Mouse (Mus musculus) heart, adult 2 months (tissue): Measurements from ENCODE around the gene Atrip. TPM values are rescaled to one million over a fixed set of nuclear protein-coding genes. Genes with fewer than 3 reads are reported as not detected.

ENCODE experiments used
- DNase-seq, 2 experiments: peaks; one replicate each; pipeline ENCODE4 v3.0.0; 2021
- H3K27ac ChIP-seq: fragments of 200-600 bp; 2 replicates; pipeline ENCODE4 v1.8.1; 2022
- H3K27me3 ChIP-seq: fragments of 200-500 bp; 2 replicates; pipeline ENCODE4 v1.6.1; 2012; ENCODE audit warnings: mild to moderate bottlenecking, low read length, inconsistent platforms, mixed read lengths; ENCODE audit not compliant: control insufficient read depth, insufficient read depth
- H3K36me3 ChIP-seq: fragments of 200-500 bp; 2 replicates; pipeline ENCODE4 v1.6.1; 2012; ENCODE audit warnings: low read length, inconsistent platforms; ENCODE audit not compliant: control insufficient read depth, insufficient read depth
- H3K4me1 ChIP-seq: fragments of 200-500 bp; 2 replicates; pipeline ENCODE4 v1.6.1; 2011; ENCODE audit warnings: low read length; ENCODE audit not compliant: control insufficient read depth, insufficient read depth
- H3K4me3 ChIP-seq: fragments of 200-600 bp; 2 replicates; pipeline ENCODE4 v1.8.1; 2022
- H3K79me2 ChIP-seq: fragments of 200-500 bp; replicated peaks from 2 replicates; pipeline ENCODE4 v1.6.1; 2012; ENCODE audit warnings: mild to moderate bottlenecking, inconsistent platforms, low read length, moderate library complexity, mixed read lengths; ENCODE audit not compliant: control insufficient read depth, insufficient read depth
- H3K9ac ChIP-seq: fragments of 200-500 bp; 2 replicates; pipeline ENCODE4 v1.6.1; 2012; ENCODE audit warnings: low read depth, mild to moderate bottlenecking, control low read depth, inconsistent platforms, low read length, mixed read lengths
- CTCF ChIP-seq: fragments of 200-600 bp; IDR thresholded peaks from 2 replicates; pipeline ENCODE4 v1.8.1; 2022; ENCODE audit warnings: antibody characterized with exemption, mild to moderate bottlenecking, moderate library complexity
- EP300 ChIP-seq: fragments of 200-500 bp; IDR thresholded peaks from 2 replicates; pipeline ENCODE4 v1.6.1; 2011; ENCODE audit warnings: low read depth, low read length, control low read depth; ENCODE audit not compliant: insufficient read depth
- POLR2A ChIP-seq: fragments of 200-500 bp; IDR thresholded peaks from 2 replicates; pipeline ENCODE4 v1.6.1; 2011; ENCODE audit warnings: mild to moderate bottlenecking, low read depth, low read length, control low read depth; ENCODE audit not compliant: insufficient read depth
- WGBS: fragments of 180-500 bp; shearing (Covaris S2); methylation state at CpG from one replicate; pipeline ENCODE4 v1.1.7; 2018; 5-methylcytosine and 5-hydroxymethylcytosine counted together
- intact Hi-C: fragments of 180-260 bp; cut with DNase I; formaldehyde crosslinking; loops from one replicate; pipeline ENCODE4 v1.15.1; 2025
- polyA plus RNA-seq: library from polyadenylated mRNA; depleted of rRNA; stranded (reverse); fragments of >200 nt; gene quantifications from 2 replicates; pipeline ENCODE4 v1.2.3, GENCODE M21; 2012
- total RNA-seq, 2 experiments: library from RNA; stranded (reverse); gene quantifications; 2 replicates each; pipeline ENCODE4 v1.2.3; 2021

Atrip gene
- total and polyA plus RNA-seq, 3 experiments: 8.0 to 10.0 (median 9.0) TPM

GRCm38 (mm10) chr9:109027521-109027920 is 46.4 kb downstream of the Atrip start:
- Histone ChIP-seq H3K36me3 (no peaks in the 10 kb centered on the region), H3K4me3 (no peak overlapping the region), H3K9ac (no peak overlapping the region), H3K79me2 (no peaks in the 10 kb centered on the region), H3K27me3 (no peaks in the 10 kb centered on the region), H3K27ac (0 out of 2 replicates have a peak overlapping the region, but pooled peaks have one; percentile 43), H3K4me1 (peaks cover 8% of the 10 kb centered on the region)
- intact Hi-C loops: no loop called here
- TF ChIP-seq EP300: peak; percentile 92
- TF ChIP-seq CTCF: no peak
- DNase-seq: peak; percentile 50 to 62
- 28% methylated on average over 8 of the region's 8 CpGs for WGBS

GRCm38 (mm10) chr9:109022866-109023685 is 50.8 kb downstream of the Atrip start:
- Histone ChIP-seq H3K36me3 (no peaks in the 10 kb centered on the region), H3K9ac (no peak overlapping the region), H3K4me1 (peaks cover 8% of the 10 kb centered on the region), H3K4me3 (no peak overlapping the region), H3K27me3 (no peaks in the 10 kb centered on the region), H3K79me2 (no peaks in the 10 kb centered on the region), H3K27ac (no peak overlapping the region)
- 77% methylated on average over 17 of the region's 17 CpGs for WGBS
- intact Hi-C loops: no loop called here
- no peak for TF ChIP-seq POLR2A
- no peak for TF ChIP-seq EP300
- no peak for TF ChIP-seq CTCF
- peak in 1 of 2 experiments; percentile 15 for DNase-seq

GRCm38 (mm10) chr9:109021428-109021827 is 52.5 kb downstream of the Atrip start:
- TF ChIP-seq POLR2A: no peak
- TF ChIP-seq EP300: no peak
- no peak for TF ChIP-seq CTCF
- intact Hi-C loops: no loop called here
- Histone ChIP-seq H3K36me3 (no peaks in the 10 kb centered on the region), H3K4me3 (no peak overlapping the region), H3K27ac (no peak overlapping the region), H3K9ac (no peak overlapping the region), H3K4me1 (no peaks in the 10 kb centered on the region), H3K27me3 (no peaks in the 10 kb centered on the region), H3K79me2 (no peaks in the 10 kb centered on the region)
- peak in 1 of 2 experiments; percentile 21 for DNase-seq
- 72% methylated on average over 4 of the region's 4 CpGs for WGBS

- Histone ChIP-seq H3K9ac (no peak overlapping the region), H3K27me3 (no peaks in the 10 kb centered on the region), H3K4me1 (no peaks in the 10 kb centered on the region), H3K27ac (no peak overlapping the region), H3K79me2 (no peaks in the 10 kb centered on the region), H3K36me3 (no peaks in the 10 kb centered on the region), H3K4me3 (no peak overlapping the region)
- 60% methylated on average over 11 of the region's 11 CpGs for WGBS
- TF ChIP-seq POLR2A: no peak
- no peak for DNase-seq
- intact Hi-C loops: no loop called here
Observed at GRCm38 (mm10) chr9:109016973-109017604, 56.8 kb downstream of the Atrip start.

- no peak for DNase-seq
- no peaks in the 10 kb centered on the region for H3K27me3 ChIP-seq
- no peak for TF ChIP-seq CTCF
- no peak for TF ChIP-seq POLR2A
- TF ChIP-seq EP300: no peak
- intact Hi-C loops: no loop called here
- H3K4me3 ChIP-seq: no peak overlapping the region
- H3K4me1 ChIP-seq: no peaks in the 10 kb centered on the region
- no peak overlapping the region for H3K27ac ChIP-seq
- WGBS: 58% methylated on average over 8 of the region's 8 CpGs
- no peak overlapping the region for H3K9ac ChIP-seq
- no peaks in the 10 kb centered on the region for H3K36me3 ChIP-seq
- H3K79me2 ChIP-seq: no peaks in the 10 kb centered on the region
Observed at GRCm38 (mm10) chr9:109015397-109015796, 58.5 kb downstream of the Atrip start.

- intact Hi-C loops: no loop called here
- TF ChIP-seq CTCF (no peak), POLR2A (no peak), EP300 (no peak)
- no peak overlapping the region for H3K4me3 ChIP-seq
- H3K27me3 ChIP-seq: no peaks in the 10 kb centered on the region
- no peak overlapping the region for H3K27ac ChIP-seq
- peaks cover 4% of the 10 kb centered on the region for H3K4me1 ChIP-seq
- no peaks in the 10 kb centered on the region for H3K36me3 ChIP-seq
- no peaks in the 10 kb centered on the region for H3K79me2 ChIP-seq
- no peak overlapping the region for H3K9ac ChIP-seq
- 74% methylated on average over 14 of the region's 14 CpGs for WGBS
- DNase-seq: no peak
Observed at GRCm38 (mm10) chr9:109010316-109010690, 63.6 kb downstream of the Atrip start.
